Comparison of ENCODE assay signal across 26 mouse cellular contexts in the genomic region with DNA sequence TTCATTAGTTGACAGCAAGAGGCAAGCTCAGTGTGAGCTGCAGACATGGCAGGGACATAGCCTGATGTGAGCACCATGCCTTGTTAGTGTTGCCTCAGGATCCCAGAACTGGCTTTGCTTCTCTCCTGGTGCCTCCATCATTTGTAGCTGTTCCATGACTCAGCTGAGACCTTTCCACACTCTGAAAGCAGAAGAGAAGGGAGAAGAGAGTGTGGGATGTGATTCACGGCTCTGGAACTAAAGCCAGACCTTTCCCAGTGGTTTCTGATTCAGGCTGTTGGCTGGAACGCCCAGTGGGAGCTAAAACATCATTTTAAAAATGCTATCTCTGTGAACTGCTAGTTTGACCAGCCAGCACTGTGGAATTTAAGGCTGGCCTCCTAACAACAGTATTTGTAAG. TPM values are rescaled to one million over a fixed set of nuclear protein-coding genes. Genes with fewer than 3 reads are reported as not detected.
DNase-seq lines count a peak whose midpoint lies in the region.
"Had no signal": no experiment of that assay in that cellular context is flagged by ENCODE, and none has a peak within 500 bp of the region (broad histone marks: within the 10 kb centered on the region; RNA-seq: fewer than 3 reads in every experiment).

No protein-coding gene starts in this region.

- H3K4me1 ChIP-seq in midbrain, embryonic 10.5 days, result no peaks in the 10 kb centered on the region
- H3K4me1 ChIP-seq: embryonic facial prominence, embryonic 15.5 days; heart, embryonic 10.5 days; intestine, embryonic 15.5 days; limb, embryonic 10.5 days had no signal

- H3K9me3 ChIP-seq in midbrain, embryonic 10.5 days (replicated peaks), result no peaks in the 10 kb centered on the region
- H3K9me3 ChIP-seq: embryonic facial prominence, embryonic 15.5 days; heart, embryonic 10.5 days; intestine, embryonic 15.5 days; limb, embryonic 10.5 days had no signal

- H3K4me3 ChIP-seq in midbrain, embryonic 10.5 days, result no peak overlapping the region
- H3K4me3 ChIP-seq: embryonic facial prominence, embryonic 15.5 days; heart, embryonic 10.5 days; intestine, embryonic 15.5 days; limb, embryonic 10.5 days had no signal

- DNase-seq in frontal cortex, adult 2 months (ENCODE audit: extremely low spot score in 1 of 2, low spot score in 1 of 2), result peak; percentile 28 to 70
- DNase-seq in frontal cortex, postnatal 25 days (ENCODE audit: low spot score in 2 of 2), result no peak
- peak; percentile 11 to 44 for DNase-seq in heart, adult 9 months (ENCODE audit: low spot score in 2 of 2)
- DNase-seq in heart, postnatal 36 days, result no peak
- peak; percentile 85 for DNase-seq in Muller cell, postnatal 12 days (ENCODE audit: inconsistent ontology term)
- DNase-seq in fibroblast of lung, adult 2 months (ENCODE audit: low read depth), result peak; percentile 94
- DNase-seq in embryo, embryonic 9.5 days (ENCODE audit: extremely low spot score), result no peak
- DNase-seq in midbrain, embryonic 10.5 days (ENCODE audit: low spot score), result no peak
- DNase-seq: cerebellum, adult 18-20 months; cerebellum, postnatal 25 days; embryo, embryonic 11 days; kidney, adult 9 months; kidney, postnatal 25 days; liver, postnatal 0 days; lung, postnatal 10 days; midbrain, embryonic 14.5 days; thymus, postnatal 25 days had no signal

- no peak overlapping the region for H3K27ac ChIP-seq in midbrain, embryonic 10.5 days (replicated peaks)
- H3K27ac ChIP-seq: embryonic facial prominence, embryonic 15.5 days; heart, embryonic 10.5 days; hindbrain, embryonic 14.5 days; intestine, embryonic 15.5 days; limb, embryonic 10.5 days had no signal

- H3K36me3 ChIP-seq in midbrain, embryonic 10.5 days, result no peaks in the 10 kb centered on the region
- H3K36me3 ChIP-seq: embryonic facial prominence, embryonic 15.5 days; heart, embryonic 10.5 days; intestine, embryonic 15.5 days; limb, embryonic 10.5 days had no signal

- H3K27me3 ChIP-seq in midbrain, embryonic 10.5 days (ENCODE audit: low read depth, poor library complexity, severe bottlenecking), result no peaks in the 10 kb centered on the region
- H3K27me3 ChIP-seq: embryonic facial prominence, embryonic 15.5 days; intestine, embryonic 15.5 days had no signal

- WGBS in midbrain, embryonic 10.5 days, result 75% methylated on average over 2 of the region's 2 CpGs

- intact Hi-C loops in heart, postnatal 36 days (cut with DNase I), result no loop called here

RNA-seq across cellular contexts. Expression of a gene that starts 11.7 kb away (rescaled TPM):
- polyA plus RNA-seq in frontal cortex, adult 2 months (2012; rRNA removed), result 34.5 and 39.7 TPM in 2 replicates
- total RNA-seq in heart, postnatal 36 days (2021), result 10 to 100 TPM; 17.0 to 18.4 TPM
- polyA plus RNA-seq in midbrain, embryonic 10.5 days (2016; fragmentation: Nextera tagmentation; extraction: Ambion mirVana), result 108 and 113 TPM in 2 replicates

RNA-seq across cellular contexts. Expression of a gene that starts 19.1 kb away (rescaled TPM):
- 19.2 and 19.5 TPM in 2 replicates for polyA plus RNA-seq in frontal cortex, adult 2 months (2012; rRNA removed)
- not detected for total RNA-seq in heart, postnatal 36 days (2021)
- 0.67 and 1.2 TPM in 2 replicates for polyA plus RNA-seq in midbrain, embryonic 10.5 days (2016; fragmentation: Nextera tagmentation; extraction: Ambion mirVana)
- total RNA-seq: adrenal gland, adult 18-20 months; heart, postnatal 25 days; liver, adult 2 months; megakaryocyte, adult 5-6 weeks had no signal
- polyA plus RNA-seq: heart, embryonic 10.5 days; limb, embryonic 10.5 days; liver, adult 2 months; liver, postnatal 0 days had no signal

RNA-seq across cellular contexts. Expression of a gene that starts 31.2 kb away (rescaled TPM):
- 4.1 and 4.7 TPM in 2 replicates for polyA plus RNA-seq in frontal cortex, adult 2 months (2012; rRNA removed)
- total RNA-seq in heart, postnatal 36 days (2021), result 1 to 10 TPM; 1.5 TPM
- 255 and 262 TPM in 2 replicates for polyA plus RNA-seq in midbrain, embryonic 10.5 days (2016; fragmentation: Nextera tagmentation; extraction: Ambion mirVana)

Comparison
In these comparisons a context has a peak if more than half of its experiments do, and no peak if none do; other contexts are left out.
1. DNase-seq: peak in frontal cortex, adult 2 months (2 of 2), heart, adult 9 months (2 of 2), Muller cell, postnatal 12 days (single experiment) and fibroblast of lung, adult 2 months (single experiment); none in frontal cortex, postnatal 25 days (0 of 2), heart, postnatal 36 days (0 of 2), embryo, embryonic 9.5 days (single experiment) and midbrain, embryonic 10.5 days (single experiment).
2. RNA of a gene that starts 31.2 kb away (polyA plus RNA-seq): 255 to 262 TPM in midbrain, embryonic 10.5 days; 4.1 to 4.7 TPM in frontal cortex, adult 2 months; every median in the first group is over 10 times any median in the second.